19 mouse cellular contexts compared by ENCODE assay signal in genomic region chr14:73687726-73688125, GRCm38 (mm10). TPM values are rescaled to one million over a fixed set of nuclear protein-coding genes. Genes with fewer than 3 reads are reported as not detected.
DNase-seq lines count a peak whose midpoint lies in the region; ATAC-seq and TF ChIP-seq lines count a peak whose summit lies in the region.
"Had no signal": no experiment of that assay in that cellular context is flagged by ENCODE, and none has a peak within 500 bp of the region (broad histone marks: within the 10 kb centered on the region; RNA-seq: fewer than 3 reads in every experiment).

No protein-coding gene starts in this region.

- no peaks in the 10 kb centered on the region for H3K36me3 ChIP-seq in lung, embryonic 14.5 days (ENCODE audit: insufficient read depth)
- H3K36me3 ChIP-seq in forebrain, embryonic 13.5 days (ENCODE audit: poor library complexity, severe bottlenecking), result no peaks in the 10 kb centered on the region
- H3K36me3 ChIP-seq: embryonic facial prominence, embryonic 15.5 days; limb, embryonic 13.5 days; lung, embryonic 15.5 days had no signal

- no peak for TF ChIP-seq CTCF in lung, embryonic 14.5 days (IDR thresholded peaks at IDR 0.05; ENCODE audit: low read depth)
- TF ChIP-seq CTCF in Patski (IDR thresholded peaks at IDR 0.05), result no peak

- ATAC-seq in lung, embryonic 14.5 days (ENCODE audit: insufficient read depth), result no peak
- no peak for ATAC-seq in Patski
- ATAC-seq in megakaryocyte progenitor cell, adult 5-6 weeks (replicated peaks; ENCODE audit: poor library complexity), result peak; percentile 44
- no peak for ATAC-seq in forebrain, embryonic 13.5 days
- ATAC-seq: intestine, embryonic 16.5 days had no signal

- POLR2A ChIA-PET in Patski (lab: Charles Lee), result no interaction called here

- DNase-seq in heart, adult 8-10 months (ENCODE audit: low spot score), result peak; percentile 3
- DNase-seq in heart, postnatal 14 days, result no peak
- DNase-seq in lung, embryonic 14.5 days, result peak; percentile 34
- DNase-seq in lung, postnatal 10 days, result no peak
- peak; percentile 13 for DNase-seq in Patski (ENCODE audit: low read depth, low spot score)
- DNase-seq in thymus, postnatal 10 days (ENCODE audit: low spot score in 2 of 2), result no peak
- DNase-seq: adrenal gland, adult 8-10 months; cerebellum, postnatal 14 days; thymus, adult 18-20 months had no signal

- no peaks in the 10 kb centered on the region for H3K4me1 ChIP-seq in lung, embryonic 14.5 days (ENCODE audit: insufficient read depth)
- no peaks in the 10 kb centered on the region for H3K4me1 ChIP-seq in forebrain, embryonic 13.5 days
- H3K4me1 ChIP-seq: embryonic facial prominence, embryonic 15.5 days; limb, embryonic 13.5 days; lung, embryonic 15.5 days had no signal

- intact Hi-C loops in heart, postnatal 14 days (cut with DNase I), result loop anchor here (10.0 kb wide), 1 partner anchor 57 kb away; no protein-coding TSS in a partner anchor

- no peaks in the 10 kb centered on the region for H3K27me3 ChIP-seq in lung, embryonic 14.5 days (ENCODE audit: insufficient read depth, low read length)
- H3K27me3 ChIP-seq in Patski, result no peaks in the 10 kb centered on the region
- no peaks in the 10 kb centered on the region for H3K27me3 ChIP-seq in forebrain, embryonic 13.5 days
- H3K27me3 ChIP-seq: embryonic facial prominence, embryonic 15.5 days; limb, embryonic 13.5 days; lung, embryonic 15.5 days had no signal

- H3K4me3 ChIP-seq in lung, embryonic 14.5 days (ENCODE audit: low read depth, low read length), result no peak overlapping the region
- H3K4me3 ChIP-seq in forebrain, embryonic 13.5 days, result no peak overlapping the region
- H3K4me3 ChIP-seq: embryonic facial prominence, embryonic 15.5 days; limb, embryonic 13.5 days; lung, embryonic 15.5 days had no signal

- H3K9ac ChIP-seq in lung, embryonic 14.5 days, result no peak overlapping the region
- no peak overlapping the region for H3K9ac ChIP-seq in forebrain, embryonic 13.5 days
- H3K9ac ChIP-seq: embryonic facial prominence, embryonic 15.5 days; limb, embryonic 13.5 days; lung, embryonic 15.5 days had no signal

- H3K4me2 ChIP-seq in lung, embryonic 14.5 days, result no peak overlapping the region
- no peak overlapping the region for H3K4me2 ChIP-seq in forebrain, embryonic 13.5 days
- H3K4me2 ChIP-seq: embryonic facial prominence, embryonic 15.5 days; limb, embryonic 13.5 days; lung, embryonic 15.5 days; midbrain, embryonic 11.5 days had no signal

- H3K9me3 ChIP-seq in lung, embryonic 14.5 days (ENCODE audit: low read depth, low read length), result no peaks in the 10 kb centered on the region; the same call in 1 of the 2 replicates
- peaks cover 10% of the 10 kb centered on the region for H3K9me3 ChIP-seq in forebrain, embryonic 13.5 days (replicated peaks)
- H3K9me3 ChIP-seq: embryonic facial prominence, embryonic 15.5 days; limb, embryonic 13.5 days; lung, embryonic 15.5 days had no signal

- CTCF ChIA-PET in Patski (lab: Charles Lee), result no interaction called here

- in situ Hi-C loops in Patski (cut with MboI; ENCODE audit: low pct_unique_long_range_greater_than_20kb), result no loop called here

- 43% methylated on average over 4 of the region's 4 CpGs for WGBS in lung, embryonic 14.5 days
- WGBS in forebrain, embryonic 13.5 days, result 82% methylated on average over 4 of the region's 4 CpGs

- no peak overlapping the region for H3K27ac ChIP-seq in lung, embryonic 14.5 days (ENCODE audit: low read depth)
- H3K27ac ChIP-seq in forebrain, embryonic 13.5 days, result no peak overlapping the region
- H3K27ac ChIP-seq: limb, embryonic 13.5 days; lung, embryonic 15.5 days had no signal

RNA-seq across cellular contexts. Expression of gene Gm21750, which starts 26.7 kb away (rescaled TPM):
- total RNA-seq in heart, adult 8-10 months (2022), result not detected
- total RNA-seq in heart, postnatal 14 days (2021), result not detected
- not detected in 2 replicates for polyA plus RNA-seq in lung, embryonic 14.5 days (2014; fragmentation: Nextera tagmentation; extraction: Ambion mirVana)
- not detected for polyA plus RNA-seq in Patski (2021)
- not detected in 2 replicates for total RNA-seq in megakaryocyte progenitor cell, adult 5-6 weeks (2015)
- total RNA-seq in megakaryocyte progenitor cell, adult 5-6 weeks (2017), result not detected in 2 replicates
- polyA plus RNA-seq in forebrain, embryonic 13.5 days (2015; fragmentation: Nextera tagmentation; extraction: Ambion mirVana), result not detected in 2 replicates
- total RNA-seq: adrenal gland, adult 8-10 months; gastrocnemius, adult 8-10 months; layer of hippocampus, adult 18-20 months had no signal
- polyA plus RNA-seq: embryonic facial prominence, embryonic 15.5 days; hindbrain, embryonic 11.5 days; intestine, embryonic 16.5 days; limb, embryonic 13.5 days; lung, embryonic 15.5 days; midbrain, embryonic 11.5 days had no signal

Comparison
In these comparisons a context has a peak if more than half of its experiments do, and no peak if none do; other contexts are left out.
1. DNase-seq: peak in heart, adult 8-10 months (single experiment), lung, embryonic 14.5 days (single experiment) and Patski (single experiment); none in heart, postnatal 14 days (0 of 2), lung, postnatal 10 days (single experiment) and thymus, postnatal 10 days (0 of 2).